Mouse (Mus musculus): ENCODE results near the gene Klc2. TPM values are rescaled to one million over a fixed set of nuclear protein-coding genes. Genes with fewer than 3 reads are reported as not detected.
A peak's percentile ranks its signal among the peaks of the same experiment; 100 is the strongest.
"Not testable (repeated sequence)": the region's sequence is repeated elsewhere in the genome, so short reads cannot be mapped to it uniquely, and the experiment has no call there.

Gene Klc2
- 10 to 100 TPM; 54.5 to 66.9 (median 61.4) TPM for total RNA-seq (2022)

DNA sequence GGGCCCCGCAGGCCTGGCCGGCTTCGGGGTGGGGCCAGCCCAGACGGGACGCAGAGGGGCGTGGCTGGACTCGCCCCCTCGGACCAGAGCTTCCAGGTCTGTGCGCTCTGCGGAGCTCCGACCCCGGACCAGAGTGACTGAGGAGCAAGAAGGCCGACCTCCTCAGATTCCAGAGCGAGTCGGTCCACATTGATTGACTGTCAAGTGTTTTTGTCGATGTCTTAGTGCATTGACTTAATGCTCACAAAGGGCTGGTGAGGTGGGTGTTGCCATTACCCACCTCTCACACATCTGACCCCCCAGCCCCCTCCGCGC, at the start of gene Klc2:
TSS of gene Klc2 (minus strand) at position 177 of the 315 bp plus-strand sequence.
- no peak for DNase-seq

DNA sequence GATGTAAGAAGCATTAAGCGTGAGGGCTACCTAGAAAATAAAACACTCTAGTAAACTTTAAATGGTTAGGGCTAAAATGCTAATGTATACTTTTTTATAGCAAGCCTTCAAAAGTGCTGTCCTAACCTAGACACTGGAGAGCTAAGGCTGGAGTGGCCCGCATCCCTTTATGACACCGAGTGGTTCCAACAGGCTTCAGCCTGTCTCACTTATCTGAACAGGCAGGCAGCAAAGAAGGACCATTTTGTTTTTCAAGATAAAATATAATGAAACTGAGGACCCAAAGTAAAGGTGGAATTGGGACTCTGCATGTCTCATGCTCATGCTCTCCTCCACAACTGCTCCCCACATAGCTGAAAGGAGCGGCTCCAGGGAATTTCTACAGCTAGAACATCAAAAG, 49.1 kb upstream of the Klc2 start:
- DNase-seq, result no peak

- no peak for DNase-seq
Observed at GRCm38 (mm10) chr19:5164380-5164779, 46.0 kb upstream of the Klc2 start.

DNA sequence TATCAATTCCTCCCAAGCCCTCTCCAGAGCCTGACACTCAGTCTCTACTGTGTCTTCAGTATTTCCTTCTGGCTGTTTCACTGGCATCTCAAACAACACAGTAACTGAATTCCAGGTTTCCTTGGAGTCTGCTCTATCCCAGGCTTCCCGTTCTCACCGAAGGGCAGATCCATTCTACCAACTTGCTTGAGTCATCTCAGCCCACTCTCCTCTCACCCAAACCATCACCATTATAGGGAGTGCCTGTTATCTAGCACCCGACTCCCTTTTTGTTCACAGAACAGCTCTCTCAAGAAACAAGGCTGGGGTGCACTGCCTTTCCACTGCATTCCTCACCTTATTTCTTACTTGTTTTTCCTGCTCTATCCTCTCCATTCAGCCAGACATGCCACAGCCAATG, 43.6 kb upstream of the Klc2 start:
- DNase-seq, result no peak

GRCm38 (mm10) chr19:5152261-5152660, 33.9 kb upstream of the Klc2 start:
- DNase-seq, result peak; percentile 16

DNA sequence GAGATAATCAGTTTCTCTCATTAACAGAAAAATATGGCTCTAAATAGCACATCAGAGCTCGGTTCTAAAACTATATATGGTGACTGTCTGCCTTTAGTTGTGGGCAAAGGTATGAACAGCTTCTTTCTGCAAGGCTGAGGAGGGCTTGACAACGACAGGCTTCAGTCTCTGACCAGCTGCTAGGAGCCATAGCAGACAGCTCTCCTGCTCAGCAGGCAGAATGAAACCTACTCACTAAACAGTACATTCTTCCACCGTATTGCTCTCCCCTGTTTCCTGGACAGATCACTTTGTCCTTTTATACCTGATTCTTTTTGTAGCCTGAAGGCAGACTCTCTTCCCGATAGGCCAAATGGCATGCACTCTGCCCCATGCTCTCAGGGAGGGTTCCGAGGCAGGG, 33.4 kb upstream of the Klc2 start:
- no peak for DNase-seq

DNA sequence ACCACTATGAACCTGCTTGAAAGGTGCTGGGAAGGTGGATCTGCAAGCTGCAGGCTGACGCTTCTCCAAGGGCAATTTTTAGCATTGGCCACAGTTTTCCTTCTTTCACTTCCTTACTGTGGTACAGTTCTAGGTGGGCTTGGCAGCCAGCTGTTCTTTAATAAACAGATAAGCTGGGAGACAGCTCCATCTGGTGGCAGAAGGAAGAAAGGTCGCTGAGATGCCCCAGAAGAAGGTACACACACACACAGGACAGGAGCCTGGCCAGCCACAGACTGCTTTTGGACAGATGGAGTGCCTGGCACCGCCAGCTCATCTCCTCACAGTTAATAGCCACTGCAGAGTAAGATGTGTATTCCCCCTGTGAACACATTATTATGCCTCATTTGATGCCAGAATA, 33.0 kb upstream of the Klc2 start:
- peak; percentile 15 for DNase-seq

DNA sequence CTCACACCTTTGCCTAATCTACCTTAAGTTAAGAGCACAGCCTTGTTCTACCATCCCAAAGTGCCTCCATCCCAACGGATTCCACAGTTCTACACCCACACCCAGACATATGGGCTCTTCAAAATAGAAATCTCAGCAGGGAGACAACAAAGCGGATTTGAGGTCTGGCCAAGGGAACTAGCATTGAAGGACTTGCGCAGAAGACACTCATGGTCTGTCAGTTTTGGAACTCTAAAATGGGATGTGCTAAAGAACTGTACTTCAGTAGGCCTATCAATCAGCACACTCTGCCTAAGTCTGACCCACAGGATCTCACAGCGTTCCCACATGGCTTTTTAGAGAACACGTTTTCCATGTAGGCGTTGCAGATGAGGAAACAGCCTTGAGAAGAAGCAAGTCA, 32.0 kb upstream of the Klc2 start:
- DNase-seq, result no peak

DNA sequence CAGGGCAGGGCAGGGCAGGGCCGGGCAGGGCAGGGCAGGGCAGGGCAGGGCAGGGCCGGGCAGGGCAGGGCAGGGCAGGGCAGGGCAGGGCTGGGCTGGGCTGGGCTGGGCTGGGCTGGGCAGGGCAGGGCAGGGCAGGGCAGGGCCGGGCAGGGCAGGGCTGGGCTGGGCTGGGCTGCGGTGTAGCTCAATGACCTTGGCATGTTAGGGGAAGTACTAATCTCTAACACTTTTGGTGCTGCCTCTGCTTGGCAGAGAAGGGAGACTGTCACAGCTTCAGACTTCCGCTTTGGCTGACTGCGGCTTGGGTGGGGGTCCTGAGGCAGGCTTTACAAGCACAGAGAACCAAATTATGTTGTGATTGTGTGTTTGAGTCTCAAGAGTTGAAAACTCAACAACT, 30.7 kb upstream of the Klc2 start:
- not testable (repeated sequence) for DNase-seq

DNA sequence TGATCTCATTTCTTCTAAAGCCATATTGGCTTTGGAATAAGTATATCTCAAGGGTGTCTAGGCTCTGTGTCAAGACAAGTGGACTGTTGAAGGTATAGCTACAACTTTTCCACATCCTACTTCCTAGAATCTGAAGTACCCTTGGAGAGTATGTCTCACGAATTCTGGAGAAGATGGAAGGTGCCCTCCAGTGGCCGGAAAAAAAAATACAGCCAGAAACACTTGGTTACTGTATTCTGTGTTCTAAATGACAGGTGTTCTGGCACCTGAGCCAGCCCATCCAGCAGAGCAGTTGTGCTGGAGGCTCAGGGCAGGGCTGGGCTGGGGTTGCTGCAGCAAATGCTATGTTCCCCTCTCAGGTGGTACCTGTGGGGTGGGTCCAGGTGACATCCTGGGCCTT, 21.3 kb upstream of the Klc2 start:
- DNase-seq, result no peak

GRCm38 (mm10) chr19:5131237-5131636, 12.9 kb upstream of the Klc2 start:
- DNase-seq, result no peak

DNA sequence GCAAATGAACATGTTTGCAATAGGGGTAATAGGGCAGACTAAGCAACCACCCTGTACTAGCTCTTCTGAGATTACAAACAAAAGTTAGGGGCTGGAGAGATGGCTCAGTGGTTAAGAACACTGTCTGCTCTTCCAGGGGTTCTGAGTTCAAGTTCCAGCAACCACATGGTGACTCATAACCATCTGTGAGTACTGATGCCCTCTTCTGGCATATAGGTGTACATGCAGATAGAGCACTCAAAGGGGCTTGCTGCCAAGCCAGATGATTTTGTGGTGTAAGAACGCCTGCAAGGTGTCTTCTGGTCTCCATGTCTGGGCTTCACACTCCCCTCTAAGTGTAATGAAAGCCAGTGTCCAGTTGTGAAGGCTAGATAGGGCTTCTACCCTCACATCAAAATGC, 11.4 kb upstream of the Klc2 start:
- DNase-seq, result no peak

DNA sequence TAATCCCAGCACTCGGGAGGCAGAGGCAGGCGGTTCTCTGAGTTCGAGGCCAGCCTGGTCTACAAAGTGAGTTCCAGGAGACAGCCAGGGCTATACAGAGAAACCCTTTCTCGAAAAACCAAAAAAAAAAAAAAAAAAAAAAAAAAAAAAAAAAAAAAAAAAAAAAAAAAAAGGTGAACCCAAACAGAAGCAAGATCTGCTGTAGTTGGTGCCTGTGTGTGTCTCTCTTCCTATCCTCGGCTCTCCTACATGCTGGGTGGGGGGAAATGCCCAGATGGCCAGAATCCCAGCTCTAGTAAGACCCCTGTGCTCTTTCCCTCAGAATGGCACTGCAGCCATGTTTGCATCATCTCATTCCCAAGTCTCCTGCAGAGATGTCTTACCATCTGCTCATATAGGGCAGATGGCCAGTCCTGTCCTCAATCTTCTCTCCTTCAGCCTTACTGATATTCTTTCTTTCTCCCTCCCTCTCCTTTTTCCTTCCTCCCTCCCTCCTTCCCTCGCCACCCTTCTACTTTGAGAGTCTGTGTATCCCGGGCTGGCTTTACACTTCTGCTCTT, 5.8 kb upstream of the Klc2 start:
- DNase-seq, result no peak

DNA sequence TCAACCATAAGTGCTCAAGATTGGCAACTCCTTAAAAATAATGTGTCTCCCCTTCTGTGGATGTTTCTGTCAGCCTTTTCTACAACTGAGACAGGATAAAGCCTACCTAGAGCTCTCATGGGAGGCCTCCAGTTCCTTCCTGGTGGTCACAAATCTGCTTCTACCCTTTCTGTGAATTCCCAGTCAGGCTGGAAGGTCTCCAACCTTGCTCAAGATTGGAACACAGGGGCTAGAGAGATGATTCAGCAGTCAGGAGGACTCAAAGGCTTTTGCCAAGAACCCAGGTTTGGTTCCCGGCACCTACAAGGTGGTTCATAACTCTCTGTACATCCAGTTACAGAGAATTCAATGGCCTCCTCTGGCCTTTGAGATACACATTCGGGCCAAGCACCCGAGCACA, 4.9 kb upstream of the Klc2 start:
- no peak for DNase-seq

GRCm38 (mm10) chr19:5122492-5122891, 4.1 kb upstream of the Klc2 start:
- DNase-seq, result no peak

GRCm38 (mm10) chr19:5117494-5118383, 621 bp downstream of the Klc2 start:
- peak; percentile 87 for DNase-seq

GRCm38 (mm10) chr19:5113783-5114182, 4.6 kb downstream of the Klc2 start:
- DNase-seq, result no peak

GRCm38 (mm10) chr19:5109659-5110453, 8.5 kb downstream of the Klc2 start:
- DNase-seq, result no peak

GRCm38 (mm10) chr19:5108702-5109101, 9.7 kb downstream of the Klc2 start:
- no peak for DNase-seq

- DNase-seq, result no peak
Observed at GRCm38 (mm10) chr19:5108271-5108575, 10.1 kb downstream of the Klc2 start.

- DNase-seq, result no peak
Observed at GRCm38 (mm10) chr19:5107556-5108270, 10.6 kb downstream of the Klc2 start.

GRCm38 (mm10) chr19:5106731-5107191, 11.6 kb downstream of the Klc2 start, which contains the start of gene Rab1b:
Gene Rab1b, minus strand, starts transcription at chr19:5107072.
- peak; percentile 98 for DNase-seq

DNA sequence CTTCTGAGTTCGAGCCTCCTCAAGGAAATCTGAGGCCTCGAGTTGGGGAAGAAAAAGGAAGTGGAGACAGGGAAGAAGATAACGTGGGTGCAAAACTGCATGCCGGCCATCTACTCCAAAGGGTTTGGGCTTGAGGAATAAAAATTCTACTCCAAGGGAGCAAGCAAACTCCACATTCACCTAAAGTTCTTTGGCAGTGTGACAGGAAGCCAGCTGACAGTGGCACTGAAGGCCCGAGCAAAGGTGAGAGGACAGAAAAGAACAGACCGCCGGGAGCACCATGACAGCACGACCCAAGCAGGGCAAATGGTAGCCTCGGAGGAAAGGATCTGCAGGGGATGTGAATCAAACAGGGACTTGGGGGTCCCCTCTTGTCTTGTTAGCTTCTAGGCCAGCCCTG, 12.3 kb downstream of the Klc2 start:
- no peak for DNase-seq

Measured in adrenal gland, adult 8-10 months (tissue).